Mouse (Mus musculus): ENCODE results near the gene Bche. TPM values are rescaled to one million over a fixed set of nuclear protein-coding genes. Genes with fewer than 3 reads are reported as not detected.

Bche gene
- polyA plus RNA-seq, 1 experiment from 2014 or later, result 18.2 TPM

DNA sequence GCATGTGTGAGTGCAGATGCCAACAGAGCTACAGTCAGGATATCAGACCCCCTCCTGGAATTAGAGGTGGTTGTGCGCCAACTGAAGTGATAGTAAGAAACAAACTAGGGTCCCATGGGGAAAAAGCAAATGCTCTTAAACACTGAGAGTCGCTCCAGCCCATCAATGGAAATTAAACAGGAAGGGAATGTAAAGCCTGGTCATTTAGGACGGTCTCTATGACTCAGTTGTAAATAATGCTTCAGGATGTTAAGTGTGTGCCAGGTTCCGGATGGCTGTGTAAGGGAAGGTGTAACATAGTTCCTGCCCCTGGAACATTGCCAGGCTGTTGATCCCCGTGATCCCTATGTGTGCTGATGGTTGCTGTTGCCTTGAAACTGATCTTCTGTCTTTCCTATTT lies 40.0 kb downstream of the Bche start:
- Histone ChIP-seq H3K9ac (replicated peaks) (no peak overlapping the region), H3K27ac (ENCODE audit: low read depth) (no peak overlapping the region), H3K9me3 (ENCODE audit: low read length) (no peaks in the 10 kb centered on the region), H3K27me3 (ENCODE audit: insufficient read depth, low read length) (no peaks in the 10 kb centered on the region), H3K4me2 (ENCODE audit: low read depth, low read length) (no peak overlapping the region), H3K4me3 (ENCODE audit: low read depth, low read length) (no peak overlapping the region), H3K4me1 (ENCODE audit: insufficient read depth) (no peaks in the 10 kb centered on the region), H3K36me3 (replicated peaks; ENCODE audit: insufficient read depth, low read length) (no peaks in the 10 kb centered on the region)
- no peak for TF ChIP-seq EP300 (IDR thresholded peaks at IDR 0.05; ENCODE audit: low read depth)
- no peak for TF ChIP-seq CTCF (IDR thresholded peaks at IDR 0.05; ENCODE audit: low read depth)
- ATAC-seq (no peak), DNase-seq (no peak)
- WGBS (ENCODE audit: insufficient replicate concordance), result 56% methylated on average over 5 of the region's 5 CpGs

DNA sequence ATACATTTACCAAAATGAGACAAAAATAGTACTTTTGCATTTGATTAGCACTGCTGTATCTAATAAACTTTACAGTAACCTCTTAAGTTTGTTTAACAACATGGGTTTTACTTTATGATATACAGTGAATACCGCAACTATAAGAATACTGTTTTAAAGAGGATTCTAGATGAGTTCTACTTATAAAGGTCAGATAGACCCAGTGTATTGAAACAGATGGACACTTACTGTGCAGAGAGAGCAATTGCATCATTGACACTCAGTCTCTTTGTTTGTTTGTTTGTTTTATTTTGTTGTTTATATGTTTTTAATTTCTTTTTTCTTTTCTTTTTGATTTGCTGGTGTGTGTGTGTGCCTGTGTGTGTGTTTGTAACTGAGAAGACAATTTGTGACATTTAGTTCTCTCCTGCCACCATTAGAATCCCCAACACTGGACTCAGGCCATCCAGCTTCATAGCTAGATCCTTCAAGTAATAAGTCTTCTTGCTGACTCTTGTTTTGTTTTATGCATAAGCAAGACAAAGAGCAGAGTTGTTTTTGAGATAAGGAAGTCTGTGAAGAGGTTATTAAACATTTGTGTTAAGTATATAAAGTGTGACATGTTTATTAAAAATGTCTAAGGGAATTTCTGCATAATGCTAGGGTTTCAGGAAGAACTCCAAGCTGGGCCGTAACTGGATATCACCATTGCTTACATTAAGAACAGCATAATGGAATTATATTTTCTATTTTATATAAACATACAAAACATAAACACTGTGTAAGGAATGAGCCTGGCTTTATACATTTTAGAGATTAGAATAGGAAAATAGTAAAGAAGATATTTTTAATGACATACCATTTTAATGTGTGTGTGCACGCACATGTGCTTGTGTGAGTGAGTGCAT lies 40.7 kb downstream of the Bche start:
- no peaks in the 10 kb centered on the region for H3K27me3 ChIP-seq (ENCODE audit: insufficient read depth, low read length)
- H3K9me3 ChIP-seq (ENCODE audit: low read length), result no peaks in the 10 kb centered on the region
- H3K27ac ChIP-seq (ENCODE audit: low read depth), result no peak overlapping the region
- no peak overlapping the region for H3K9ac ChIP-seq (replicated peaks)
- 82% methylated on average over 3 of the region's 3 CpGs for WGBS (ENCODE audit: insufficient replicate concordance)
- TF ChIP-seq EP300 (IDR thresholded peaks at IDR 0.05; ENCODE audit: low read depth) (no peak), CTCF (IDR thresholded peaks at IDR 0.05; ENCODE audit: low read depth) (no peak)
- H3K4me3 ChIP-seq (ENCODE audit: low read depth, low read length), result no peak overlapping the region
- H3K36me3 ChIP-seq (replicated peaks; ENCODE audit: insufficient read depth, low read length), result no peaks in the 10 kb centered on the region
- DNase-seq (no peak), ATAC-seq (no peak)
- no peak overlapping the region for H3K4me2 ChIP-seq (ENCODE audit: low read depth, low read length)
- H3K4me1 ChIP-seq (ENCODE audit: insufficient read depth), result no peaks in the 10 kb centered on the region

DNA sequence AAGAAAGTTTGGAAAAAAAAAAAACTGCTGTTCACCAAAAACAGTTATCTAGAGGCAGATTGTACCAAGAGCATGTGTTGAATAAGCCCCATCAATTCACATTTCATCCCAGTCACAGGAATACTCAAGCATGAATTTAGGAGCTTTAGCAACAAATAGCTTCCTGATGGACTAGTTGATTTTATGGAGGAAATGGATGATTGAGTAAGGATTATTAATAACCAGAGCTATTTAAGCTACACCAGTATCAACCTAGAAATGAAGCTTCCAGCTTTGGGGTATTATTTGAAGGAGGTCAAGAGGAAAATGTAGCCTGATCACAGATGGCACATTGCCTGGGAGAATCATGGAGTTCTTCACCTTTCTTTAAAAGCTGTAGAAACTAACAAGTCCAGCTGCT lies 57.9 kb downstream of the Bche start:
- DNase-seq, result no peak
- Histone ChIP-seq H3K4me2 (ENCODE audit: low read depth, low read length) (no peak overlapping the region), H3K9me3 (ENCODE audit: low read length) (no peaks in the 10 kb centered on the region), H3K27ac (ENCODE audit: low read depth) (no peak overlapping the region), H3K27me3 (ENCODE audit: insufficient read depth, low read length) (no peaks in the 10 kb centered on the region), H3K4me1 (ENCODE audit: insufficient read depth) (no peaks in the 10 kb centered on the region), H3K4me3 (ENCODE audit: low read depth, low read length) (no peak overlapping the region), H3K36me3 (replicated peaks; ENCODE audit: insufficient read depth, low read length) (no peaks in the 10 kb centered on the region), H3K9ac (replicated peaks) (no peak overlapping the region)
- no peak for ATAC-seq
- TF ChIP-seq CTCF (IDR thresholded peaks at IDR 0.05; ENCODE audit: low read depth) (no peak), EP300 (IDR thresholded peaks at IDR 0.05; ENCODE audit: low read depth) (no peak)

DNA sequence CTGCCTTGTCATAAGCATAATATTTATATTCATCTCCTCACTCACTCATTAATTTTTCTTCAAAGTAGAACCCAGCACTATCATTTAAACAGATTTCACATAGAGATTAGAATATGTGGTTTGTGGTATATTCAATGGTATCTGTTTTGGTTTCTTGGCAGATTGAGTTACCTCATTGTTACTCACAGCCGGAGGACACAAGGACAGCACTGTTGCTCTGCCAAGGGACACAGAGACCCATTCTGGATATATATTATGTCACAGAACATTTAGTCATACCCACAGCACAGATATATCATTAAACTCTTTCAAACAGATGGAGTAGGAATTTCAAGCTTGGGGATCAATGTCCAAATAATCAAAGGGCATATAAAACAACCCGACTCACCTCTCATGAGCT lies 61.2 kb downstream of the Bche start:
- Histone ChIP-seq H3K4me2 (ENCODE audit: low read depth, low read length) (no peak overlapping the region), H3K9me3 (ENCODE audit: low read length) (no peaks in the 10 kb centered on the region), H3K4me3 (ENCODE audit: low read depth, low read length) (no peak overlapping the region), H3K4me1 (ENCODE audit: insufficient read depth) (no peaks in the 10 kb centered on the region), H3K9ac (replicated peaks) (no peak overlapping the region), H3K36me3 (replicated peaks; ENCODE audit: insufficient read depth, low read length) (no peaks in the 10 kb centered on the region), H3K27ac (ENCODE audit: low read depth) (no peak overlapping the region), H3K27me3 (ENCODE audit: insufficient read depth, low read length) (no peaks in the 10 kb centered on the region)
- WGBS (ENCODE audit: insufficient replicate concordance), result 75% methylated on average over 2 of the region's 2 CpGs
- DNase-seq (no peak), ATAC-seq (no peak)
- no peak for TF ChIP-seq CTCF (IDR thresholded peaks at IDR 0.05; ENCODE audit: low read depth)
- TF ChIP-seq EP300 (IDR thresholded peaks at IDR 0.05; ENCODE audit: low read depth), result no peak

DNA sequence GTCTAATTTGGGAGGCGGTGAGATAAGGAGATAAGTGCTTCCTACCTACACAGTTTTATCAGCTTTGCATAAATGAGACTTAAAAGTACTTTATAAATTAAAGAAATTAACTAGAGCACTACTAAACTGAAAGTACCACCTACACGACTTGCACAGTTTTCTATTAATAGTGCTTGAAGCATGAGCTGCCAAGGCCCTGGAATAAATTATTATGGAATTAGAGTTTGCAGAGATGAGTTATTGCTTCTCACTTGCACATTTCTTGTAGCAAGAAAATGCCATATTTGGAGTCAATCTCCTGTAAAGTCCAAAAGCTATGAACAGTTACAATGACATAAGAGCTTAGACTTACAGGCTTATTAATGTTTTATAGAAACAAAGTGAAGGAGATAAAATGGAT lies 96.8 kb downstream of the Bche start:
- H3K36me3 ChIP-seq (replicated peaks; ENCODE audit: insufficient read depth, low read length), result no peaks in the 10 kb centered on the region
- WGBS (ENCODE audit: insufficient replicate concordance), result 76% methylated on average over 2 of the region's 2 CpGs
- no peaks in the 10 kb centered on the region for H3K27me3 ChIP-seq (ENCODE audit: insufficient read depth, low read length)
- no peak overlapping the region for H3K4me3 ChIP-seq (ENCODE audit: low read depth, low read length)
- H3K9me3 ChIP-seq (ENCODE audit: low read length), result no peaks in the 10 kb centered on the region
- TF ChIP-seq EP300 (IDR thresholded peaks at IDR 0.05; ENCODE audit: low read depth), result no peak
- TF ChIP-seq CTCF (IDR thresholded peaks at IDR 0.05; ENCODE audit: low read depth), result no peak
- DNase-seq (no peak), ATAC-seq (no peak)
- H3K4me2 ChIP-seq (ENCODE audit: low read depth, low read length), result no peak overlapping the region
- no peak overlapping the region for H3K27ac ChIP-seq (ENCODE audit: low read depth)
- no peaks in the 10 kb centered on the region for H3K4me1 ChIP-seq (ENCODE audit: insufficient read depth)
- H3K9ac ChIP-seq (replicated peaks), result no peak overlapping the region

DNA sequence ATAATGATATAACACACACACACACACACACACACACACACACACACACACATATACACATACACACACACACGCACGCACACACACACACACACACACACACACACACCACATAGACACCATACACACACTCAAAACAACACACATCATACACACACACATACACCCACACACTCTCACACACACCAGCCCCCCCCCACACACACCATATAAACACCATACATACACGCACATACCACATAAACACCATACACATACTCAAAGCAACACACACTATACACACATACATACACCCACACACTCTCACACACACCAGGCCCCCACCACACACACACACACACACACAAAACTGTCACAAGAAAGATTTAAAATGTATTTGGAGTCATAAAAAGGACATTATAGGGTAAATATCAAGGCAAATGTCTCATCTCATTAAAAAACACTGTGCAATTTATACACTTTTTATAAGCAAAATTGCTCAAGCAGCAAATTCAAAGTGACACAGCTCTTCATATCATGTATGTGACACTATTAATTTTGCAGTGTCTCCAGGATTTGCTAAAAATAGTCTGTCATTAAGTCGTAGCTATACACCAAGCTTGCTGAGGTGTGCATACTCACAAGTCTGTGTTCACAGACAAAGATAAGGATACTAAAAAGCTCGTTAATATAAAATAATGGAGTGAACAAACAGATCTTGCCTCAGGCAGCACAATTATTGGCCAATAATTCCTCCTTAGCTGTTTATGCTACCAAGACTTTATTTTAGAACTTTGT lies 116.3 kb downstream of the Bche start:
- Histone ChIP-seq H3K4me3 (ENCODE audit: low read depth, low read length) (no peak overlapping the region), H3K36me3 (replicated peaks; ENCODE audit: insufficient read depth, low read length) (no peaks in the 10 kb centered on the region), H3K4me1 (ENCODE audit: insufficient read depth) (no peaks in the 10 kb centered on the region), H3K4me2 (ENCODE audit: low read depth, low read length) (no peak overlapping the region), H3K9ac (replicated peaks) (no peak overlapping the region), H3K27ac (ENCODE audit: low read depth) (no peak overlapping the region), H3K9me3 (ENCODE audit: low read length) (no peaks in the 10 kb centered on the region), H3K27me3 (ENCODE audit: insufficient read depth, low read length) (no peaks in the 10 kb centered on the region)
- WGBS (ENCODE audit: insufficient replicate concordance), result 66% methylated on average over 5 of the region's 5 CpGs
- no peak for TF ChIP-seq EP300 (IDR thresholded peaks at IDR 0.05; ENCODE audit: low read depth)
- no peak for TF ChIP-seq CTCF (IDR thresholded peaks at IDR 0.05; ENCODE audit: low read depth)
- DNase-seq (no peak), ATAC-seq (no peak)
